Mouse (Mus musculus) cerebellum, adult (tissue): Measurements from ENCODE around the gene Cracr2a.
A peak's percentile ranks its signal among the peaks of the same experiment; 100 is the strongest.

Source experiments
- ATAC-seq: cut with Nextera tagmentation; 2 replicates; pipeline ENCODE4 v1.9.2; 2017; ENCODE audit warnings: mild to moderate bottlenecking, moderate library complexity, mixed read lengths; ENCODE audit not compliant: insufficient number of reproducible peaks, low FRiP score, low TSS enrichment

Cracr2a gene

DNA sequence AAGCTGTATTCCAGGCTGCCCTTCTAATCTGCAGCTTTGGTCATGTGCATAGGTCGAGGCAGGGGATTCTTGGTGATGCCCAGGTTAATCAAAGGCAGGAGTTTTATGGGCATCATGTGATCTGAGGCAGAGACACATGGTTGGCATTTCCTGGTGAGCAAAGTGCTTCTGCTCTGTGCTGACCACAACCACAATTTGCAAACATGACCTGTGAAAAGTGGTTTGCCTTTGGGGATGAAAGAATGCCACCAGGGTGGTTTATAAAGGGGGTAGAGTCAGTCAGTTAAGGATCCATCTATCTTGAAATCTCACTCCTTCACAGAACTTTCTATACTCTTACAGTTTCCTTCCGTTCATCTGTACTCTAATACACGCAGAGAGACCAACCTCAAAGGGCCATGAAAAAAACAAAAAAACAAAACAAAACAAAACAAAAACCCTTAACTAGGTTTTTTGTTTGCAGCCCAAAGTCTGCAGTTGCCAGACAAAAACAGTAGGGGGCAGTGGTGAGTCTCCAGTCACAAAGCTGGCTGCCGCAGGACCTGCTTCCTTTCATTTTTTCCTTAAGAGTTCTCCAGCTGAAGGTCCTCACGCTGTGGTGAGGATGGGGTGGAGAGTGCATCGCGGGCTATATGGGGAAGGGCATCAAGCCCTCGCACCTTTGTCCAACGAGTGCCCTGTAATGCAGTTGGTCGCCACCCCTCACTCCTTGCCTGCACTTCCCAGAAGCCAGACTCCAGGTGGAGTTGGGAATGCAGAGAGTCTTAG lies 56.3 kb downstream of the Cracr2a start:
- ATAC-seq = no peak

- ATAC-seq = no peak
Measured at GRCm38 (mm10) chr6:127618686-127619085, 57.5 kb downstream of the Cracr2a start.

- ATAC-seq = 0 out of 2 replicates have a peak, but pooled peaks have one; percentile 34
Measured at GRCm38 (mm10) chr6:127625135-127625534, 64.0 kb downstream of the Cracr2a start.

DNA sequence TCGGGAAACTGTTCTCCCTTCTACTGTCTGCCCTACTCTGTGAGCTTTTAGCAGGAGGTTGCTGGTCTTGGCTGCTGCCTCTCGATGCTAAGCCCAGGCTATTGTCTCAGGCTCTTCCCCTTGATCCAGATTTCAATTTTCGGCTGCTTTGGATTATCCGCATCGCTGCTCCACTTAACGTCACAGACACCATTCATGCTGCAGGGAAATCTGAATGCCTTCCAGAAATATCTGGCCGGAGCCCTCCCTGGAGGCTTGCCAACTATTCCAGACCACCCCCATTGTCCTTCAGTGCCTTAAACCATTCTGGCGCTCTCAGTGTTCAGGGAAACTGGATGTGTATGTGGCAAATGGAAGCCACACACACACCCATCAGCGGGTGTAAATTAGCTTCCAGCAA lies 66.3 kb downstream of the Cracr2a start:
- no peak for ATAC-seq

- ATAC-seq = no peak
Measured at GRCm38 (mm10) chr6:127629249-127629648, 68.1 kb downstream of the Cracr2a start.

DNA sequence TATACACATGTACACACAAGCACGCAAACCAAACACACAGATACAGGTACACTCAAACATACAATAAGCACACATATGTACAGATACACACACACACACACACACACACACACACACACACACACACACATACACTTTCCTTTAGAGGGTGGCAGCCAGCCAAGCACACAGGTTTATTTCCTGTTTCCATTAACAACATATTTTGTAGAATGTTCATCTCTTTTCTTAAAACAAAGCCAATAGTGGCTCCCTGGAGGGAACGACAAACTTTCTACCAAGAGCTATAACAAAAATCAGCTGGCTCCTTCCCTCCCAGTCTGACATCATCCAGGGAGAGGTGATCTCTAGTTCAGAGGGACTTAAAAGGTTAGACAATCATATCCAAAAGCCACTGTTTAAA lies 73.7 kb downstream of the Cracr2a start:
- no peak for ATAC-seq

DNA sequence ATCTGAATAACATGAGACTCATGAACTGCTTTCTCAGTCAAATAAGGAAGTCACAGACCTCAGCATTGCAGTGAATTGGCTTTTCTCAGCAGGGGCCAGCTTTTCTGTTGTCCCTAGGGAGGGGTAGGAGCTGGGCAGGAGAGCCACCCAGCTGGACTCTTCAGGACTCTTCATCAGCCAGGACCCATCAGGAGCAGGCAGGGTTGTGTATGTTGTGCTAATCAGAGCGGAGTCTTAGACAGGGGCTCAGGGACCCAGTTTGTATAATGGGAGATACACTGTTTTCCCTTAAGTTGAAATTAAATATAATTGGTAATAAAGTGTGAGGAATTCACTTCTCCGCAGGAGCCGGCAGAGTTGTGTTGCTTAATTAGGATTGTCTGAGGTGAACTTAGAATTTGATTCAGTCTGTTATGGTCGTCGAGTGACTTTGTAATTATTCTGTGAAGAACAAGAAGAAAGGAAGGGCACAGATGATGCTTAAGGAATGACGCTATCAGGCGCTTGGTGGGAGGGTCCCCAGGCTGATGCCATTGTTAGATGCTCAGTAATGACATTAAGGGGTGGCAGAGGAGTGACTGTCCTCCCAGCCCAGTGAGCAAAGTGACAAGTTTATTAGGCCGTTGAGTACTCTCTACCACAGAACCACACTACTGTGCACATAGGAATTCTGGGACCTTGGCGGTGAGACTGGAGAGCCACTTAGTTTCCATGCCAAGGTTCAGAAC lies 74.5 kb downstream of the Cracr2a start:
- no peak for ATAC-seq

GRCm38 (mm10) chr6:127641077-127641801 lies 80.1 kb downstream of the Cracr2a start:
- no peak for ATAC-seq

GRCm38 (mm10) chr6:127655988-127656387 lies 94.8 kb downstream of the Cracr2a start:
- no peak for ATAC-seq

DNA sequence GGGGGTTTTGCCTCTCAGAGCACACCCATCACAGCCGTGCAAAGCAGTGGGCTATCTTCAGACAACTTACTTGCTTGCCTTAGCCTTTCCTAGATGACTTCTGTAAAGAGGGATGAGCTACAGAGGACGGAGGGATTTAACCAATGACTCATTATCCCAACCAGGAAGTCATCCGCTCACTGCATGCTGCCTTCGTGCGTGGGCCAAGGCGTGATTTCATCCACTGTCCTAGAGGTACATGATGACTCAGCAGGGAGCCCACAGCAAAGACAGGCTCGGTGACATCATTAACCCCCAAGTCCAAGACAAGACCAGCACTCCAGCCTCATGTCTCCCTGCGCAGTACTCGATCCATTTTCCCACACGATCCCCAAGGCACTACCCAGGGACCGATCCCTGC lies 96.0 kb downstream of the Cracr2a start:
- ATAC-seq = no peak

GRCm38 (mm10) chr6:127659472-127659871 lies 98.3 kb downstream of the Cracr2a start:
- no peak for ATAC-seq

GRCm38 (mm10) chr6:127659966-127660365 lies 98.8 kb downstream of the Cracr2a start:
- ATAC-seq = no peak

DNA sequence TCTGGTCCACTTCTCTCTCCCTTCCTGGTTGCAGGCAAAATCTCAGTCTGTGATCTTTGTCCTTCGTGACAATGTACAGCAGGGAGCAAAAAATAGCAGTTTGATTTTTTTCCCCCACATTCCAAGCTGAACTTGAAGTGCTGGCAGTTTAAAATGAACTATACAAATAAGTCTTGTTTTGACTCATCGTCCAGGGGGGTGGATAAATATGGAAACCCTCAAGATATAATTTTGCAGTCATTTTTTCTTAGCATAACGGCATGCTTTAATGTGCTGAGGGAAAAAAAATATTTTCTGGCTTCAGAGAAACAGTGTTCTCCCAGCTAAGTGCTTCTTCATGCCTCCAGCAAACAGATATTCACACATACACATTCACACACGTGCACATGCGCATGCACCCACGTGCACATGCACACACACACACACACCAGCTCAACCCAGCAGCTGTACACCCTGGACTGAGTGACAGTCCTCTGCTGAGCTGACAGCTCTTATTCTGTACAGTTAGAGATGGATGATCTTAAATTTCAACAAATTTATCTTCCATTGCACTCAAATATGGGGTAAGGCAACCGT lies 100.7 kb downstream of the Cracr2a start:
- ATAC-seq = no peak

- ATAC-seq = no peak
Measured at GRCm38 (mm10) chr6:127663263-127663662, 102.1 kb downstream of the Cracr2a start.

GRCm38 (mm10) chr6:127669313-127669712 lies 108.2 kb downstream of the Cracr2a start:
- no peak for ATAC-seq

GRCm38 (mm10) chr6:127670031-127670430 lies 108.9 kb downstream of the Cracr2a start:
- no peak for ATAC-seq

GRCm38 (mm10) chr6:127672071-127672470 lies 110.9 kb downstream of the Cracr2a start:
- no peak for ATAC-seq

DNA sequence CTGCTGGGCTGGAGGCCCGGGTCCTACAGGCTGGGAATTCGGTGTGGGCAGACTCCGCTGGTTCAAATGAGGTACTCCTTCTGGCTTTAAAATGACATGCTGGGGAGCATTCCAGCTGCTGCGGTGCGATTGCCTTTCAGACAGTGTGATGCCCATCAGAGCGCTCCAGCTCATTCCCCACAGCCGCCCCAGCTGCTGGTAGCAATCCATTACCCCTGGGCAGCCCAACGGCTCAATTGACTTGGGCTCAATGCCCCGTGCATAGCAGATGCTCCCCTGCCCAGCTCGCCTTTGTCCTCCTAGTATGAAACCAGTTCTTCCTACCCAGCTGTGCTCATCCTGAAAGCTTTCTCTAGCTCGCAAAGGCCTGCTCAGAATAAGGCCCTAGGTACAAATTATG lies 115.7 kb downstream of the Cracr2a start:
- no peak for ATAC-seq

GRCm38 (mm10) chr6:127678320-127678719 lies 117.2 kb downstream of the Cracr2a start:
- ATAC-seq = no peak

- ATAC-seq = no peak
Measured at GRCm38 (mm10) chr6:127678998-127679397, 117.9 kb downstream of the Cracr2a start.

- ATAC-seq = no peak
Measured at GRCm38 (mm10) chr6:127680784-127681183, 119.6 kb downstream of the Cracr2a start.
